Mouse (Mus musculus): Measurements from ENCODE around the gene Fat4.

GRCm38 (mm10) chr3:38939573-38939972 lies 52.8 kb downstream of the Fat4 start:
- TF ChIP-seq CTCF (IDR thresholded peaks at IDR 0.05; ENCODE audit: control insufficient read depth, insufficient read depth, insufficient replicate concordance, low read depth, low read length) (no peak), POLR2A (IDR thresholded peaks at IDR 0.05; ENCODE audit: control insufficient read depth, low read depth, low read length) (no peak)
